Mouse (Mus musculus) adrenal gland, adult 10 weeks (tissue): Measurements from ENCODE around the gene Cdh10. TPM values are rescaled to one million over a fixed set of nuclear protein-coding genes. Genes with fewer than 3 reads are reported as not detected.

Experiments
- polyA plus RNA-seq: library from polyadenylated mRNA; stranded (reverse); fragments of 350-450 nt; fragmentation: Illumina TruSeq; extraction: RNeasy Lipid Tissue Mini Kit (QIAGEN cat#74804); gene quantifications from one replicate; pipeline ENCODE4 v1.2.3, GENCODE M21; 2014; ENCODE audit warnings: low read depth, low replicate concordance

Gene Cdh10
- polyA plus RNA-seq: 0.23 TPM

GRCm38 (mm10) chr15:18818185-18818973 is at the start of gene Cdh10:
Gene Cdh10 (plus strand): TSS chr15:18818947.

